Mouse (Mus musculus): ENCODE results near the gene Abtb2. TPM values are rescaled to one million over a fixed set of nuclear protein-coding genes. Genes with fewer than 3 reads are reported as not detected.
A peak's percentile ranks its signal among the peaks of the same experiment; 100 is the strongest.
"Not testable (repeated sequence)": the region's sequence is repeated elsewhere in the genome, so short reads cannot be mapped to it uniquely, and the experiment has no call there.

Gene Abtb2
- 1 to 10 TPM; 6.1 to 9.8 TPM for polyA plus RNA-seq (2017; shearing (Covaris generic))

- ATAC-seq: peak; percentile 90
Measured at GRCm38 (mm10) chr2:103565732-103566422, at the start of gene Abtb2. Gene Abtb2 (plus strand): TSS chr2:103566310.

GRCm38 (mm10) chr2:103516472-103516871 lies 49.6 kb upstream of the Abtb2 start:
- no peak for ATAC-seq

DNA sequence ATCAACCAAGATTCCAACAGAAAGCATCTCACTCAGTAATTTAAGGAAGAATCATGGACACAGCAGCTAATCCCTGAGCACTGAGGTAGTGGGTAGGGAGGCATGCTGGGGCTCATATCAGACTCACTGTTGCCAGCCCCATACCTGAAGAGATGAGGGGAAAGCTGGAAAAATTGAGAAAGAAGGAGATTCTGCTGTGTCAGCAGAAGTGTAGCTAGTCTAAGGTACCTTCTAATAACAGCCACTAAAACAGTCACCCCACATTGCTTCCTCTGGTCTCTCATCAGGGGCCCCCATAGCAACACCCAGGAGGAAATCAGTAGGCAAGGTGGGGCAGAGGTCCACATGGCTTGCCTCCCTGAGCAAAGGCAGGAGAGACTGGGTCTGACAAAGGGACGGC lies 40.5 kb upstream of the Abtb2 start:
- no peak for ATAC-seq

- ATAC-seq: peak; percentile 90
Measured at GRCm38 (mm10) chr2:103547132-103547531, 19.0 kb upstream of the Abtb2 start.

DNA sequence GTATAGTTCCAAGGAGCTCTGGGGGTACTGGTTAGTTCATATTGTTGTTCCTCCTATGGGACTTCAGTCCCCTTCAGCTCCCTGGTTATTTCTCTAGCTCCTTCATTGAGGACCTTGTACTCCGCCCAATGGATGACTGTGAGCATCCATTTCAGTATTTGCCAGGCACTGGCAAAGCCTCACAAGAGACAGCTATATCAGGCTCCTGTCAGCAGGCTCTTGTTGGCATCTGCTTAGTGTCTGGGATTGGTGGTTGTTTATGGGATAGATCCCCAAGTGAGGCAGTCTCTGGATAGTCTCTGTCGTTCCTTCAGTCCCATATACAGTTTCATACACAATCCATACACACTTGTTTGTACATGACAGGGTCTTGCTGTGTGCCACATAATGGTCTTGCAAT lies 15.8 kb upstream of the Abtb2 start:
- not testable (repeated sequence) for ATAC-seq

DNA sequence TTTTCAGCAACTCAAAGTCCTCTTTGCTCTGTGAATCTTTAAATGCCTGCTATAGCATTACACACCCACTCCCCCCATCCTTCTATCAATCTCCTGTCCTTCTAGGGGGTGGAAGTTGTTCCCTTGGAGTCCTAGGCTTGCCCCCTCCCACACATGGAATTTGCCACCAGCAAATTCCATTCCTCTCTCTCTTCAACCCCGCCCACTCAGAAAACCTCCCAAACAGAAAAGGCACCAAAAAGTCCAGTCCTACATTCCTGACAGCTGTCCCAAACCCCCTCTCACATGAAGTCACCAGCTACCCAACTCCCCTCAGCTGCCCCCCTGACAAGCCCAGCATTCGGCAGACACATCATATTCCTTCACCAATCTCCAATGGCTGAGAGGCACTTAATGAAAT lies 12.1 kb upstream of the Abtb2 start:
- ATAC-seq: no peak

DNA sequence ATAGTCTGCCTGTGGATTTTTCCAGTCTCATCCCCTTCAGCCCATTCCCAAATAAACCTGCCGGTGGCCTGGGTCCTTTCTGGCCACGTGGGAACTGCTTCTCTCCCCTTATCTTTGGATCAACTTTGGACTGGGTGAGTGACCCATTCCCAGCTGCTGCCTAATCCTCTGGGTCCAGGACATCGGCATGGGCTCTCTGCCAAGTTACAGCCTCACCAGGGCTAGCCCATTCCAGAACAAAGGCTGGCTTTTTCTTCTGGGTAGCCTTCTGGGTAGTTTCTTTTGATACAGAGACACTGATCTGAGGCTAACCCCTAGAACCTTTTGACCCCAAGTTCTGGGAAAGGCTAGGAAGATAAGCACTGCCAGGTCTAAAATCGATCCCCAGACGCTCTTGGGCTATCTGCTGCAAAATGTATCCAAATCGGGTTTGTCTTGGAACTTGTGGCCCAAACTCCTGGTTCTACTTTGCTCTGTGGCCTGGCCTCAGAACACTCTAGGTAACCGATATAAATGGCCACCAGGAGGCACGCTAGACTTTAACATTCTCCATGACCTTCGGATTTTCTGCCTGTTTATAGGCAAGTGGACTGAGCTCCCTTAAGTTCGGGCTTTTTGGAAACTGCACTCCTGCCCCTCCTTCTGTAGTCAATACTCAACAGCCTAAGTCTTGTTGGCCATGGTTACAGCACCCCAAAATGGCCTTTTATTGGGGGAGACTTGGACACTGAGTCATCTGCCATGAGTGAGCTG lies 9.8 kb upstream of the Abtb2 start:
- peak; percentile 54 for ATAC-seq

DNA sequence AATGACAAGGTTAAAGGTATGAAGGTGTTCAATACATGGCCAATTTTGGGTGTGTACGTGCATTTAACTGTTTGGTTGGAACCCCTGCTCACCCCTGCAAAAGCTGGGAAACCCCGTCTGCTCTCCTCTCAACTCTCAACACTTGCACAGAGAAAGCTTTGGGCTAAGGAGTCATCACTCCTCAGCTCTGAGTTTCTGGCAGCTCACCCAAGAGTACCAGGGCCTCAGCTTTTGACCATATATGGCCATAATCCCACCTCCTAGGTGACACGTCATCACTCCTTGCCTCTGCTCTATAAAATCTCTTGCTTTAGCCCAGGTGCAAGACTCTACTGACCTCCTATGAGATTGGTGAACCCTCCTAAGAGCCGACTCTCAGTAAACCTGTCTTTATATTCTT lies 5.2 kb upstream of the Abtb2 start:
- ATAC-seq: no peak

DNA sequence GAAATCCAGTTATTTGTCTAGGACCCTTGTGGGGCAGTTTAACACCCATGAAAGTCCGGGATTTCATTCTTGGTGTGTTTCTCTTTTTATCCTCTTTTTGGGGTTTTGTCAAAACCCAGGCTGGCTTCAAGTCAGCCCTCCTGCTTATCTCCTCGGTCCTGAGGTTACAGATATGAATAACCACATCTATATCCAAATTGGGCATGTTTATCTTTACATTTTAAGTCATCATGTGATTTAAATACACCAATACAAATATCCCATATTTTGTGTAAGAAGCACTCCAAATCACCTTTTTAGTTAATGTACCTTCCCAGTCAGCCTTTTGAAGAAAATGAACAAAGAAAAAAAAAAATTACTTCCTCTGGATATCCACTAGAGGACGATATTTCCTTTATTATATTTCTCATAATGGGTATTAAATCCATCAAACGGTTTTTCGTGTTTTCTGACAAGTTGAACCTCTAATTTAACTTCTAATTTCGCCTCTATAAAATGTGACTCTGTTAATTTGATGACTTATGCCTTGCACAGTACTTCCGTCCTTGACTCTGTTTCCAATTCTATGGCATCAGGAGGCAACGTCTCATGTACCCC lies 1.6 kb upstream of the Abtb2 start:
- ATAC-seq: peak; percentile 16

GRCm38 (mm10) chr2:103565171-103565591 lies 929 bp upstream of the Abtb2 start:
- peak; percentile 31 for ATAC-seq

DNA sequence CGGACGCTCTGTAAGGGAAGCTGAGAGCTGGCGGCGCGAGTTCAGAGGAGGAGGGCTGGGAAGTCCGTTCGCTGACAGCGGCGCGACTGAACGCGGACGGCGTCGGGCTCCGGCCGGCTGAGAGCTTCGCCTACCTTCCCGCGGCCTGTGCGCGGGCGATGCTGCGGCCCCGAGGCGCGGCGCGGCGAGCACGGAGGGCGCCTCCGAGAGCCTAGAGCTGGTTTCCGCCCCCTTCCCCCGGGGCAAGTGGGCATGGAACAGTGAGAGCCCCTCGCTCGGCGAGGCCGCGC lies 258 bp downstream of the Abtb2 start:
- peak; percentile 22 for ATAC-seq

- ATAC-seq: peak; percentile 4
Measured at GRCm38 (mm10) chr2:103566713-103567521, 807 bp downstream of the Abtb2 start.

DNA sequence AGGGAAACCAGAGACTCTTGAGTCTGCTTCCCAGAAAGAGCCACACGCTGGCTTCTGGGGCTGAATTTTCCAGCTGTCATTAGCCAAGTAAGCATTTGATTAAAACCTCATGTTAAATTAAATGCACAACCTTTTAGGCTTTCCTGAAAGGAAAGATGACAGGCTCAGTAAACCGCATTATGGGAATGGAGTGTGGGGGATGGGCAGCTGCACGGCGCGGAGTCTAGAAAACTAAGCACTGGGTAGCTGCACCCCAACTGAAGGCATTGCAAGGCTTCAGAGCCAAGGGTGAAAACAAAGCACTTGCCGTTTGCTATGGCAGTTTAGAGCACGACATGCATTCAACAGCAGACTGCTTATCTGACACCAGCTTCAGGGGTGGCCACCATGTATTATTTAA lies 2.1 kb downstream of the Abtb2 start:
- ATAC-seq: no peak

DNA sequence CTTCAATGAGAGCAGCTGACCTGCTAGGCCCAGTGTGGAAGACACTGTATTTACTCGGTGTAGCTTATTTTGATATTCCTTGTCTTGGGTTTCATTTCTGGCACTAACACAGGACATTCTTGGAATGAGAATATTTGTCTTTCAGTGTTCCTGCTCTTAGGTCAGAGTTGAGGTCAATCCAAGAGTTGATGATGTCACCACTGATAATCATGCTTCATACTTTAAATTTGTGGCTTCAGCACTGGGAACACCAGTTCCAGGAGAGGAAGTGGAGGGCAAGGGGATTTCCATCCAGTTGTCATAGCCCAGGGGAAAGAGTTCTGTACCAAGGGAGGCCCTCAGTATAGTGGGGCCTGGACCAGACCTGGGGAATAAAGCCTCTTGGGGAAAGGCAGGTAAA lies 3.6 kb downstream of the Abtb2 start:
- ATAC-seq: no peak

- no peak for ATAC-seq
Measured at GRCm38 (mm10) chr2:103572354-103572753, 6.2 kb downstream of the Abtb2 start.

DNA sequence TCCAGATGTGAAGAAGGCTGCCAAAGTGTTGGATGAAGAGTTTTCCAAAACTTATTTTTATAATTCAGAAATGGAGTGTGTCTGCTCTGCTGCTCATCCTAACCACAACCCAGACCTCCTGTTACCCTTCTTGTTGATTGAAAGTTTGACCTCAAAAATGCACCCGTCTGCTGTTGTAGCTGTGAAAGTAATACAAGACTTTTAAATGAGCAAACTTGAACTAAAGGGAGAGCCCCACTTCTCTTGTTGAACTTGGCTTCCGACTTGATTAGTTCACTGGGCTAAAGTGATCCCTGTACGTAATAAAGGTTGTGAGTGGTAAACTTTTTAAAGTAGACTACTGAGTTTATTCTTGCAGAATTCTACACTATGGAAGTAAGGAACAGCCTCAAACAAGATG lies 10.3 kb downstream of the Abtb2 start:
- ATAC-seq: peak; percentile 86

DNA sequence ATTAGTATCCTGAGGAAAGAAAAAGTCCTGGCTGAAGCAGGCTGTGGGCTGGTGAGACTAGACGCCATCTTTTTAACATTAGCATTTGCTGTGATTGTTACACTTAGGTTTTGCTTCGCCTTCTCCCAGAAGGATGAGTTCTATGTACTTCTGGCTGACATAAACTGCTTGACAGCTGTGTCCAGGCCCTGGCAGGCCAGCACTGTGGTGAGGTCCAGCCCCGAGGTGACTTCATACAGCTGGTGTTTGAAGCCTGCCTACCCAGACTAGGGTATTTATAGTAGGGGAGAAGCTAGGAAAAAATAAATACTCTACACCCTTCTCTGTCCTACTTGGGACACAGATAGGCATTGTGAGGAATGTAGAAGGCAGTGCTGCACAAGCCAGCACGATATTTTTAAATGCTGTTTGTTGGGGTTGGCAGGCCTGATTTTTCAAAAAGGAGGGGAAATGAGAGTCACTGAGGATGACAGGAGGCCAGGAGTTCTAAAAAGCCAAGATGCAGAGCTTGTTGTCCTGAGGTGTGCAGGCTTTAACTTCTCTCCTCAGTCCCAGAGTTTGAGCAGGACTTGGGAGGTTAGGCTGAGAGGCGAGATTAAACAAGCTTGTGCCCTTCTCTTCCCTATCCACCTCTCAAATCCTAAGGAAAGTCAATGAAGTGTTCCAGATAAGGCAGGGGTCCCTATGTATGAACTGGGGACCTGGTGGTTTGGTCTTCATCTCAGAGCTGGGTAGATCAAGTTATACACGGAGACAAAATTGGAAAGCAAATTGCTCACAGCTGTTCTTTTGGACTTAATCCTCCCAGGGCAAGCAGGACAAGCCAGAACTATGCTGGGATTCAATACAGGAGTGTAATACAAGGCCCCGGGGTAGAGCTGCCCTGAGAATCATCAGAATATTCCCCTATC lies 11.9 kb downstream of the Abtb2 start:
- no peak for ATAC-seq

DNA sequence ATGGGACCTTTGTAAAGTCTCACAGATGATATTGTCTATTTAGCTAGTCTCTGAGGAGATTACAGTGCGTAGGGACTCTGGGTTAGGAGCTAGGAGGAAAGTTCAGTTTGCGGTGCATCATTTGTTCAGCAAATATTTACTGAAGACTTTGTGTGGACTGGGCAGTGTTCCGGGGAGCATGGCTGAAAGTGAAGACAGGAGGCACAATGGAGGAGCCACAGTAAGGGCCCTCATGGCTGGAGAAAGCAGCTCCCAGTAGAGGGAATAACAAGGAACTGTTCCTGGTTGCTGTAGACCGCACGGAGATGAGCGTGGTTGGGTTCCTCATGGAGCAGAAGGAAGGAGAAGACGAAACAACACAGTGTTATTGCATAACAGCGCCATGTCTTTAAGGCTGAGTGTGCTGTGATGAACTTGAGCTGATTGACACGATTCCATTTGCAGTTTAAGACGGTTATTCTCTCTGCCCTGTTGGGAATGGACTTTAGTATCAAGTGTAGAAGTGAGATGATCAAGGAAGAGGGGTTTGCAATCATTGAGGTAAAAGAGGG lies 12.6 kb downstream of the Abtb2 start:
- no peak for ATAC-seq

GRCm38 (mm10) chr2:103580756-103581155 lies 14.6 kb downstream of the Abtb2 start:
- ATAC-seq: no peak

DNA sequence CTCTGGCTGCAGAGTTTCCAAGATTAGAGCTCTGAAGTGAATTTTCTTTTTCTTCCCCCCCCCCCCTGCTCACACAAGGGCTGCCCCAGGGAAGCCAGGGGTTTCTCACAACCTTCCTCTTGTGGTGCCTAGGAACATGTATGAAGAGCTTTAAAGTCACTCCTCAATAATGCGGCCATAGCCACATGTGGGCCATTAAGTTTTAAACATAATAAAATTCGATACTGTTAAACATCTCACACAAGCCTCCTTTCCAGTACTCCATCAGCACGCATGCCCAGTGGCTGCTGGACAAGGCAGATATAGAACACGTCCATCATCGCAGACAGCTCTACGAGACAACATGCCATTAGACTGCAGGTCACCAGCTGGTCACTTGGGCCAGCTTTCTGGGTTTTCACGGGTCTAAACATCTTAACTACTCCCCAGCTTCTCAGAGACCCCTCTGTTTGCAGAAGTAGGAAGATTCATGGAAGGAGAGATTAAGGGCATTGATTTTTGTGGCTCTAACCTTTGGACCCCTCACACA lies 15.3 kb downstream of the Abtb2 start:
- no peak for ATAC-seq

DNA sequence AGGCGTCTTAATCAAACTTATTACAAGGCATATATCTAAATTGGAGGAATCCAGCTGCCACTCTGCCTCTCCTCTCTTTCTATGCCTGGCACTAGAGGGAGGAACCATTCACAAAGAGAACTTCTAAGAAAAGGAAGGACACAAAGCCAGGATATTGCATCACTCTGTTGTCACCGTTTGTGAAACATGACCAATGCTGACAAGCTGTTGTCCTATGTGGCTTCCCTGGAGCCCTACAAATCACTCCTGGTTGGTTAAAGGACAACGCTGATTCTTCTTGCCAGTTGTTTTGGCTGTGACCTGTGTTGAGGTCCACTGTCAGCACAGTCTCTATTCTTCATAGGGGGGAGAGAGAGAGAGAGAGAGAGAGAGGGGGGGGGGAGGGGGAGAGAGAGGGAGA lies 17.2 kb downstream of the Abtb2 start:
- ATAC-seq: peak; percentile 77

GRCm38 (mm10) chr2:103584093-103584492 lies 18.0 kb downstream of the Abtb2 start:
- no peak for ATAC-seq
